Mouse (Mus musculus): Measurements from ENCODE around the gene Erp27. TPM values are rescaled to one million over a fixed set of nuclear protein-coding genes. Genes with fewer than 3 reads are reported as not detected.

Erp27 gene
- polyA plus RNA-seq, 1 experiment from 2014 or later, result 0.65 TPM

- ATAC-seq (ENCODE audit: low FRiP score, low TSS enrichment) (no peak), DNase-seq (ENCODE audit: low spot score) (no peak)
- Histone ChIP-seq H3K27me3 (ENCODE audit: control insufficient read depth, insufficient read depth, low read length) (no peaks in the 10 kb centered on the region), H3K27ac (replicated peaks) (peak overlapping the region; percentile 67), H3K4me3 (ENCODE audit: low read depth, low read length) (no peak overlapping the region), H3K9ac (ENCODE audit: low read length) (no peak overlapping the region), H3K4me1 (replicated peaks; ENCODE audit: control insufficient read depth, insufficient read depth) (0 out of 2 replicates have a peak, but pooled peaks cover 6% of the 10 kb centered on the region), H3K9me3 (ENCODE audit: control insufficient read depth, low read length) (no peaks in the 10 kb centered on the region), H3K4me2 (replicated peaks; ENCODE audit: low read depth) (no peak overlapping the region), H3K36me3 (ENCODE audit: control insufficient read depth, insufficient read depth, low read length) (no peaks in the 10 kb centered on the region)
- TF ChIP-seq CTCF (IDR thresholded peaks at IDR 0.05; ENCODE audit: low read depth) (no peak), EP300 (optimal IDR thresholded peaks at IDR 0.05) (no peak)
- WGBS, result 57% methylated on average over 1 of the region's 2 CpGs
These were observed 9.2 kb downstream of the Erp27 start for GRCm38 (mm10) chr6:136912751-136913265.

GRCm38 (mm10) chr6:136910247-136910890 is 11.6 kb downstream of the Erp27 start:
- Histone ChIP-seq H3K9ac (ENCODE audit: low read length) (no peak overlapping the region), H3K27ac (replicated peaks) (peak overlapping the region; percentile 70)

GRCm38 (mm10) chr6:136906937-136907293 is 15.1 kb downstream of the Erp27 start:
- Histone ChIP-seq H3K4me3 (ENCODE audit: low read depth, low read length) (no peak overlapping the region), H3K9ac (ENCODE audit: low read length) (no peak overlapping the region), H3K27ac (replicated peaks) (peak overlapping the region; percentile 69), H3K36me3 (ENCODE audit: control insufficient read depth, insufficient read depth, low read length) (no peaks in the 10 kb centered on the region), H3K4me2 (replicated peaks; ENCODE audit: low read depth) (no peak overlapping the region), H3K27me3 (ENCODE audit: control insufficient read depth, insufficient read depth, low read length) (no peaks in the 10 kb centered on the region), H3K9me3 (ENCODE audit: control insufficient read depth, low read length) (no peaks in the 10 kb centered on the region), H3K4me1 (replicated peaks; ENCODE audit: control insufficient read depth, insufficient read depth) (peaks cover 11% of the 10 kb centered on the region; the same call in 1 of the 2 replicates)
- DNase-seq (ENCODE audit: low spot score) (no peak), ATAC-seq (ENCODE audit: low FRiP score, low TSS enrichment) (peak; percentile 55)
- no peak for TF ChIP-seq CTCF (IDR thresholded peaks at IDR 0.05; ENCODE audit: low read depth)
- no peak for TF ChIP-seq EP300 (optimal IDR thresholded peaks at IDR 0.05)
- 49% methylated on average over 10 of the region's 10 CpGs for WGBS

More at GRCm38 (mm10) chr6:136910247-136910890, 11.6 kb downstream of the Erp27 start:
- ATAC-seq (ENCODE audit: low FRiP score, low TSS enrichment) (no peak), DNase-seq (ENCODE audit: low spot score) (no peak)
- Histone ChIP-seq H3K36me3 (ENCODE audit: control insufficient read depth, insufficient read depth, low read length) (no peaks in the 10 kb centered on the region), H3K27me3 (ENCODE audit: control insufficient read depth, insufficient read depth, low read length) (no peaks in the 10 kb centered on the region), H3K4me1 (replicated peaks; ENCODE audit: control insufficient read depth, insufficient read depth) (peaks cover 11% of the 10 kb centered on the region; the same call in 1 of the 2 replicates), H3K9me3 (ENCODE audit: control insufficient read depth, low read length) (no peaks in the 10 kb centered on the region), H3K4me2 (replicated peaks; ENCODE audit: low read depth) (no peak overlapping the region), H3K4me3 (ENCODE audit: low read depth, low read length) (no peak overlapping the region)
- TF ChIP-seq EP300 (optimal IDR thresholded peaks at IDR 0.05), result no peak
- no peak for TF ChIP-seq CTCF (IDR thresholded peaks at IDR 0.05; ENCODE audit: low read depth)
- WGBS, result 51% methylated on average over 9 of the region's 9 CpGs

GRCm38 (mm10) chr6:136906283-136906936 is 15.6 kb downstream of the Erp27 start:
- no peaks in the 10 kb centered on the region for H3K27me3 ChIP-seq (ENCODE audit: control insufficient read depth, insufficient read depth, low read length)
- H3K4me2 ChIP-seq (replicated peaks; ENCODE audit: low read depth), result no peak overlapping the region
- peak; percentile 75 for ATAC-seq (ENCODE audit: low FRiP score, low TSS enrichment)
- no peak for TF ChIP-seq EP300 (optimal IDR thresholded peaks at IDR 0.05)
- no peak for TF ChIP-seq CTCF (IDR thresholded peaks at IDR 0.05; ENCODE audit: low read depth)
- no peak for DNase-seq (ENCODE audit: low spot score)
- 53% methylated on average over 19 of the region's 19 CpGs for WGBS
- no peak overlapping the region for H3K9ac ChIP-seq (ENCODE audit: low read length)
- peak overlapping the region; percentile 73 for H3K27ac ChIP-seq (replicated peaks)
- no peaks in the 10 kb centered on the region for H3K36me3 ChIP-seq (ENCODE audit: control insufficient read depth, insufficient read depth, low read length)
- peaks cover 11% of the 10 kb centered on the region; the same call in 1 of the 2 replicates for H3K4me1 ChIP-seq (replicated peaks; ENCODE audit: control insufficient read depth, insufficient read depth)
- H3K9me3 ChIP-seq (ENCODE audit: control insufficient read depth, low read length), result no peaks in the 10 kb centered on the region
- H3K4me3 ChIP-seq (ENCODE audit: low read depth, low read length), result no peak overlapping the region

- WGBS, result 65% methylated on average over 8 of the region's 8 CpGs
- H3K27me3 ChIP-seq (ENCODE audit: control insufficient read depth, insufficient read depth, low read length), result no peaks in the 10 kb centered on the region
- H3K4me2 ChIP-seq (replicated peaks; ENCODE audit: low read depth), result no peak overlapping the region
- no peaks in the 10 kb centered on the region for H3K36me3 ChIP-seq (ENCODE audit: control insufficient read depth, insufficient read depth, low read length)
- DNase-seq (ENCODE audit: low spot score), result no peak
- TF ChIP-seq EP300 (optimal IDR thresholded peaks at IDR 0.05) (no peak), CTCF (IDR thresholded peaks at IDR 0.05; ENCODE audit: low read depth) (no peak)
- H3K9ac ChIP-seq (ENCODE audit: low read length), result no peak overlapping the region
- ATAC-seq (ENCODE audit: low FRiP score, low TSS enrichment), result no peak
- peaks cover 5% of the 10 kb centered on the region; the same call in 1 of the 2 replicates for H3K4me1 ChIP-seq (replicated peaks; ENCODE audit: control insufficient read depth, insufficient read depth)
- no peaks in the 10 kb centered on the region; the same call in 1 of the 2 replicates for H3K9me3 ChIP-seq (ENCODE audit: control insufficient read depth, low read length)
- no peak overlapping the region for H3K4me3 ChIP-seq (ENCODE audit: low read depth, low read length)
- no peak overlapping the region for H3K27ac ChIP-seq (replicated peaks)
These were observed 18.0 kb downstream of the Erp27 start for GRCm38 (mm10) chr6:136903885-136904470.

Data from stomach, postnatal 0 days (tissue).